Mouse (Mus musculus): ENCODE measurements around the gene Svs3a. TPM values are rescaled to one million over a fixed set of nuclear protein-coding genes. Genes with fewer than 3 reads are reported as not detected.

Gene Svs3a
- not detected in 2 replicates for polyA plus RNA-seq (2015; fragmentation: Nextera tagmentation; extraction: Ambion mirVana)

GRCm38 (mm10) chr2:164288968-164289367, at the start of gene Svs3a:
TSS of gene Svs3a (plus strand) at chr2:164289268.

GRCm38 (mm10) chr2:164256540-164256939, 32.5 kb upstream of the Svs3a start, which contains the start of gene Svs3b:
TSS of gene Svs3b (minus strand) at chr2:164256640.

GRCm38 (mm10) chr2:164278359-164278758, 10.7 kb upstream of the Svs3a start, which contains the start of gene Svs4:
TSS of gene Svs4 (minus strand) at chr2:164278459.

GRCm38 (mm10) chr2:164316451-164316850, 27.4 kb downstream of the Svs3a start, which contains the start of gene Svs6:
TSS of gene Svs6 (plus strand) at chr2:164316751.

GRCm38 (mm10) chr2:164332440-164332839, 43.4 kb downstream of the Svs3a start, which contains the start of gene Svs5:
TSS of gene Svs5 (plus strand) at chr2:164332740.

Other genes with a start within 250 kb of the Svs3a start
- 20.1 and 20.5 TPM in 2 replicates for gene Stk4, start 218.9 kb upstream of the Svs3a start, polyA plus RNA-seq (2015; fragmentation: Nextera tagmentation; extraction: Ambion mirVana)
- gene Tomm34, start 218.1 kb upstream of the Svs3a start, polyA plus RNA-seq (2015; fragmentation: Nextera tagmentation; extraction: Ambion mirVana) = 30.8 and 36.3 TPM in 2 replicates
- gene Kcns1, start 118.2 kb upstream of the Svs3a start, polyA plus RNA-seq (2015; fragmentation: Nextera tagmentation; extraction: Ambion mirVana) = not detected in 2 replicates
- gene Wfdc5, start 106.5 kb upstream of the Svs3a start, polyA plus RNA-seq (2015; fragmentation: Nextera tagmentation; extraction: Ambion mirVana) = not detected in 2 replicates
- not detected in 2 replicates for gene Wfdc12, start 98.7 kb upstream of the Svs3a start, polyA plus RNA-seq (2015; fragmentation: Nextera tagmentation; extraction: Ambion mirVana)
- gene Wfdc15a, start 89.1 kb upstream of the Svs3a start, polyA plus RNA-seq (2015; fragmentation: Nextera tagmentation; extraction: Ambion mirVana) = not detected in 2 replicates
- gene Wfdc15b, start 67.6 kb upstream of the Svs3a start, polyA plus RNA-seq (2015; fragmentation: Nextera tagmentation; extraction: Ambion mirVana) = 0.73 TPM in 1 of 2 replicates, not detected in the other
- not detected in 2 replicates for gene Svs2, start 50.8 kb upstream of the Svs3a start, polyA plus RNA-seq (2015; fragmentation: Nextera tagmentation; extraction: Ambion mirVana)
- gene Svs3b, start 32.6 kb upstream of the Svs3a start, polyA plus RNA-seq (2015; fragmentation: Nextera tagmentation; extraction: Ambion mirVana) = not detected in 2 replicates
- not detected in 2 replicates for gene Svs4, start 10.8 kb upstream of the Svs3a start, polyA plus RNA-seq (2015; fragmentation: Nextera tagmentation; extraction: Ambion mirVana)
- not detected in 2 replicates for gene Svs6, start 27.5 kb downstream of the Svs3a start, polyA plus RNA-seq (2015; fragmentation: Nextera tagmentation; extraction: Ambion mirVana)
- not detected in 2 replicates for gene Svs5, start 43.5 kb downstream of the Svs3a start, polyA plus RNA-seq (2015; fragmentation: Nextera tagmentation; extraction: Ambion mirVana)
- gene Slpi, start 99.8 kb downstream of the Svs3a start, polyA plus RNA-seq (2015; fragmentation: Nextera tagmentation; extraction: Ambion mirVana) = 246 and 289 TPM in 2 replicates
- gene Rbpjl, start 113.9 kb downstream of the Svs3a start, polyA plus RNA-seq (2015; fragmentation: Nextera tagmentation; extraction: Ambion mirVana) = 0.42 and 0.73 TPM in 2 replicates
- gene Matn4, start 115.9 kb downstream of the Svs3a start, polyA plus RNA-seq (2015; fragmentation: Nextera tagmentation; extraction: Ambion mirVana) = 0.54 and 1.1 TPM in 2 replicates
- 24.0 and 33.9 TPM in 2 replicates for gene Sdc4, start 154.6 kb downstream of the Svs3a start, polyA plus RNA-seq (2015; fragmentation: Nextera tagmentation; extraction: Ambion mirVana)
- 50.7 and 54.5 TPM in 2 replicates for gene Sys1, start 167.7 kb downstream of the Svs3a start, polyA plus RNA-seq (2015; fragmentation: Nextera tagmentation; extraction: Ambion mirVana)
- gene Gm20458, start 171.7 kb downstream of the Svs3a start, polyA plus RNA-seq (2015; fragmentation: Nextera tagmentation; extraction: Ambion mirVana) = 5.4 and 7.5 TPM in 2 replicates
- not detected in 2 replicates for gene Trp53tg5, start 184.5 kb downstream of the Svs3a start, polyA plus RNA-seq (2015; fragmentation: Nextera tagmentation; extraction: Ambion mirVana)
- gene Dbndd2, start 196.8 kb downstream of the Svs3a start, polyA plus RNA-seq (2015; fragmentation: Nextera tagmentation; extraction: Ambion mirVana) = 1.9 and 3.2 TPM in 2 replicates
- 32.0 and 38.4 TPM in 2 replicates for gene Pigt, start 208.3 kb downstream of the Svs3a start, polyA plus RNA-seq (2015; fragmentation: Nextera tagmentation; extraction: Ambion mirVana)